Mouse (Mus musculus): ENCODE data around the gene Lrch4. TPM values are rescaled to one million over a fixed set of nuclear protein-coding genes. Genes with fewer than 3 reads are reported as not detected.

The Lrch4 gene
- polyA plus RNA-seq, 1 experiment from 2014 or later, result 18.8 TPM

- H3K4me2 ChIP-seq (ENCODE audit: low read length), result peak overlapping the region; percentile 89
- H3K4me3 ChIP-seq (ENCODE audit: low read depth, low read length), result peak overlapping the region; percentile 55
- H3K4me1 ChIP-seq (ENCODE audit: control insufficient read depth, insufficient read depth, low read length), result peaks cover 23% of the 10 kb centered on the region
- H3K9ac ChIP-seq (ENCODE audit: low read depth, low read length), result peak overlapping the region; percentile 76
- ATAC-seq, result no peak
- WGBS, result 2% methylated on average over 9 of the region's 9 CpGs
- no peaks in the 10 kb centered on the region for H3K9me3 ChIP-seq (replicated peaks; ENCODE audit: control insufficient read depth, low read length, poor library complexity, severe bottlenecking)
- H3K27ac ChIP-seq (ENCODE audit: low read length), result peak overlapping the region; percentile 88
- no peaks in the 10 kb centered on the region for H3K36me3 ChIP-seq (ENCODE audit: control insufficient read depth, insufficient read depth, low read length)
- H3K27me3 ChIP-seq (ENCODE audit: control insufficient read depth, insufficient read depth, low read depth, low read length), result no peaks in the 10 kb centered on the region
These were observed 930 bp upstream of the Lrch4 start for GRCm38 (mm10) chr5:137627991-137628390.

- Histone ChIP-seq H3K4me1 (ENCODE audit: control insufficient read depth, insufficient read depth, low read length) (peaks cover 23% of the 10 kb centered on the region), H3K27ac (ENCODE audit: low read length) (peak overlapping the region; percentile 90), H3K4me2 (ENCODE audit: low read length) (peak overlapping the region; percentile 96), H3K9me3 (replicated peaks; ENCODE audit: control insufficient read depth, low read length, poor library complexity, severe bottlenecking) (no peaks in the 10 kb centered on the region), H3K4me3 (ENCODE audit: low read depth, low read length) (peak overlapping the region; percentile 93), H3K27me3 (ENCODE audit: control insufficient read depth, insufficient read depth, low read depth, low read length) (no peaks in the 10 kb centered on the region), H3K36me3 (ENCODE audit: control insufficient read depth, insufficient read depth, low read length) (no peaks in the 10 kb centered on the region; the same call in 1 of the 2 replicates), H3K9ac (ENCODE audit: low read depth, low read length) (peak overlapping the region; percentile 84)
- under 1% methylated on average over 23 of the region's 23 CpGs for WGBS
- peak; percentile 43 for ATAC-seq
These were observed 393 bp downstream of the Lrch4 start for GRCm38 (mm10) chr5:137629306-137629721.

GRCm38 (mm10) chr5:137629906-137630545, 1.1 kb downstream of the Lrch4 start:
- Histone ChIP-seq H3K27ac (ENCODE audit: low read length) (no peak overlapping the region; the same call in 1 of the 2 replicates), H3K27me3 (ENCODE audit: control insufficient read depth, insufficient read depth, low read depth, low read length) (no peaks in the 10 kb centered on the region), H3K4me1 (ENCODE audit: control insufficient read depth, insufficient read depth, low read length) (peaks cover 23% of the 10 kb centered on the region), H3K9ac (ENCODE audit: low read depth, low read length) (peak overlapping the region; percentile 84), H3K4me3 (ENCODE audit: low read depth, low read length) (peak overlapping the region; percentile 93), H3K9me3 (replicated peaks; ENCODE audit: control insufficient read depth, low read length, poor library complexity, severe bottlenecking) (no peaks in the 10 kb centered on the region), H3K4me2 (ENCODE audit: low read length) (peak overlapping the region; percentile 96), H3K36me3 (ENCODE audit: control insufficient read depth, insufficient read depth, low read length) (peaks cover under 1% of the 10 kb centered on the region; the same call in 1 of the 2 replicates)
- no peak for ATAC-seq
- 21% methylated on average over 6 of the region's 6 CpGs for WGBS

GRCm38 (mm10) chr5:137630602-137631001, 1.7 kb downstream of the Lrch4 start:
- Histone ChIP-seq H3K27me3 (ENCODE audit: control insufficient read depth, insufficient read depth, low read depth, low read length) (no peaks in the 10 kb centered on the region), H3K4me3 (ENCODE audit: low read depth, low read length) (no peak overlapping the region), H3K9ac (ENCODE audit: low read depth, low read length) (peak overlapping the region; percentile 45; the same call in 1 of the 2 replicates), H3K4me2 (ENCODE audit: low read length) (peak overlapping the region; percentile 96), H3K27ac (ENCODE audit: low read length) (peak overlapping the region; percentile 47), H3K36me3 (ENCODE audit: control insufficient read depth, insufficient read depth, low read length) (peaks cover 5% of the 10 kb centered on the region; the same call in 1 of the 2 replicates), H3K9me3 (replicated peaks; ENCODE audit: control insufficient read depth, low read length, poor library complexity, severe bottlenecking) (no peaks in the 10 kb centered on the region), H3K4me1 (ENCODE audit: control insufficient read depth, insufficient read depth, low read length) (peaks cover 23% of the 10 kb centered on the region)
- ATAC-seq, result no peak
- WGBS, result 39% methylated on average over 3 of the region's 3 CpGs

- H3K4me1 ChIP-seq (ENCODE audit: control insufficient read depth, insufficient read depth, low read length), result peaks cover 23% of the 10 kb centered on the region
- no peaks in the 10 kb centered on the region for H3K9me3 ChIP-seq (replicated peaks; ENCODE audit: control insufficient read depth, low read length, poor library complexity, severe bottlenecking)
- H3K27ac ChIP-seq (ENCODE audit: low read length), result peak overlapping the region; percentile 47
- 78% methylated on average over 9 of the region's 9 CpGs for WGBS
- H3K36me3 ChIP-seq (ENCODE audit: control insufficient read depth, insufficient read depth, low read length), result peaks cover 5% of the 10 kb centered on the region; the same call in 1 of the 2 replicates
- peak overlapping the region; percentile 96 for H3K4me2 ChIP-seq (ENCODE audit: low read length)
- H3K27me3 ChIP-seq (ENCODE audit: control insufficient read depth, insufficient read depth, low read depth, low read length), result no peaks in the 10 kb centered on the region
- no peak overlapping the region for H3K4me3 ChIP-seq (ENCODE audit: low read depth, low read length)
- H3K9ac ChIP-seq (ENCODE audit: low read depth, low read length), result peak overlapping the region; percentile 45
- no peak for ATAC-seq
These were observed 2.2 kb downstream of the Lrch4 start for GRCm38 (mm10) chr5:137631171-137631570.

- ATAC-seq, result no peak
- WGBS, result 75% methylated on average over 4 of the region's 4 CpGs
- Histone ChIP-seq H3K27ac (ENCODE audit: low read length) (no peak overlapping the region), H3K9me3 (replicated peaks; ENCODE audit: control insufficient read depth, low read length, poor library complexity, severe bottlenecking) (no peaks in the 10 kb centered on the region), H3K36me3 (ENCODE audit: control insufficient read depth, insufficient read depth, low read length) (peaks cover 7% of the 10 kb centered on the region; the same call in 1 of the 2 replicates), H3K4me3 (ENCODE audit: low read depth, low read length) (no peak overlapping the region), H3K9ac (ENCODE audit: low read depth, low read length) (peak overlapping the region; percentile 45; the same call in 1 of the 2 replicates), H3K27me3 (ENCODE audit: control insufficient read depth, insufficient read depth, low read depth, low read length) (no peaks in the 10 kb centered on the region), H3K4me1 (ENCODE audit: control insufficient read depth, insufficient read depth, low read length) (peaks cover 23% of the 10 kb centered on the region), H3K4me2 (ENCODE audit: low read length) (no peak overlapping the region)
These were observed 2.7 kb downstream of the Lrch4 start for GRCm38 (mm10) chr5:137631591-137631990.

GRCm38 (mm10) chr5:137633397-137634084, 4.6 kb downstream of the Lrch4 start:
- Histone ChIP-seq H3K27me3 (ENCODE audit: control insufficient read depth, insufficient read depth, low read depth, low read length) (no peaks in the 10 kb centered on the region), H3K36me3 (ENCODE audit: control insufficient read depth, insufficient read depth, low read length) (peaks cover 25% of the 10 kb centered on the region), H3K4me1 (ENCODE audit: control insufficient read depth, insufficient read depth, low read length) (peaks cover 19% of the 10 kb centered on the region), H3K9me3 (replicated peaks; ENCODE audit: control insufficient read depth, low read length, poor library complexity, severe bottlenecking) (no peaks in the 10 kb centered on the region), H3K4me3 (ENCODE audit: low read depth, low read length) (no peak overlapping the region), H3K9ac (ENCODE audit: low read depth, low read length) (0 out of 2 replicates have a peak overlapping the region, but pooled peaks have one; percentile 8), H3K4me2 (ENCODE audit: low read length) (no peak overlapping the region), H3K27ac (ENCODE audit: low read length) (no peak overlapping the region)
- 78% methylated on average over 12 of the region's 12 CpGs for WGBS
- no peak for ATAC-seq

- WGBS, result 87% methylated on average over 7 of the region's 7 CpGs
- Histone ChIP-seq H3K27ac (ENCODE audit: low read length) (no peak overlapping the region), H3K9ac (ENCODE audit: low read depth, low read length) (no peak overlapping the region), H3K36me3 (ENCODE audit: control insufficient read depth, insufficient read depth, low read length) (peaks cover 54% of the 10 kb centered on the region), H3K4me1 (ENCODE audit: control insufficient read depth, insufficient read depth, low read length) (no peaks in the 10 kb centered on the region), H3K27me3 (ENCODE audit: control insufficient read depth, insufficient read depth, low read depth, low read length) (peaks cover 8% of the 10 kb centered on the region), H3K4me2 (ENCODE audit: low read length) (no peak overlapping the region), H3K9me3 (replicated peaks; ENCODE audit: control insufficient read depth, low read length, poor library complexity, severe bottlenecking) (no peaks in the 10 kb centered on the region), H3K4me3 (ENCODE audit: low read depth, low read length) (no peak overlapping the region)
- ATAC-seq, result no peak
These were observed 10.6 kb downstream of the Lrch4 start for GRCm38 (mm10) chr5:137639472-137639871.

- Histone ChIP-seq H3K9ac (ENCODE audit: low read depth, low read length) (no peak within 1 kb of the TSS), H3K36me3 (ENCODE audit: control insufficient read depth, insufficient read depth, low read length) (peaks cover 48% of the 10 kb centered on the region), H3K9me3 (replicated peaks; ENCODE audit: control insufficient read depth, low read length, poor library complexity, severe bottlenecking) (no peaks in the 10 kb centered on the region), H3K27ac (ENCODE audit: low read length) (no peak within 1 kb of the TSS), H3K27me3 (ENCODE audit: control insufficient read depth, insufficient read depth, low read depth, low read length) (peaks cover 24% of the 10 kb centered on the region), H3K4me2 (ENCODE audit: low read length) (no peak within 1 kb of the TSS), H3K4me1 (ENCODE audit: control insufficient read depth, insufficient read depth, low read length) (peaks cover 4% of the 10 kb centered on the region), H3K4me3 (ENCODE audit: low read depth, low read length) (no peak within 1 kb of the TSS)
- no peak for ATAC-seq
- 89% methylated on average over 19 of the region's 19 CpGs for WGBS
These were observed 12.1 kb downstream of the Lrch4 start, which contains the start of gene Sap25 for GRCm38 (mm10) chr5:137641054-137641453. Gene Sap25 (plus strand): TSS chr5:137641334.
